Mouse (Mus musculus) brain, embryonic 14.5 days (tissue): ENCODE data around the gene Fbxw2.

Experiments
- CTCF ChIP-seq: fragments of 200-500 bp; IDR thresholded peaks from 2 replicates; pipeline ENCODE4 v1.5.1; 2012; ENCODE audit warnings: inconsistent platforms, mild to moderate bottlenecking, moderate library complexity, borderline replicate concordance; ENCODE audit not compliant: insufficient read depth, insufficient read length; ENCODE audit errors: extremely low read depth
- POLR2A ChIP-seq: fragments of 200-500 bp; IDR thresholded peaks from 2 replicates; pipeline ENCODE4 v1.6.1; 2012; ENCODE audit warnings: mild to moderate bottlenecking, inconsistent platforms, borderline replicate concordance; ENCODE audit not compliant: poor library complexity, insufficient read depth, insufficient read length, severe bottlenecking; ENCODE audit errors: extremely low read depth

GRCm38 (mm10) chr2:34827591-34827990, 1.5 kb upstream of the Fbxw2 start:
- TF ChIP-seq CTCF (no peak), POLR2A (no peak)
